Mouse (Mus musculus) small intestine, adult 2 months (tissue): ENCODE measurements at regions not wholly inside any gene's neighbourhood (a gene's known extent, or its start where the extent isn't known, plus 50 kb on each side); places are given as distances from the start of the nearest gene placed in this dataset.

Experiments used
- CTCF ChIP-seq: fragments of 200-500 bp; IDR thresholded peaks from 2 replicates; pipeline ENCODE4 v1.5.1; 2012; ENCODE audit warnings: low read depth, mild to moderate bottlenecking, control low read depth, inconsistent platforms, low read length, moderate library complexity, mixed read lengths; ENCODE audit not compliant: insufficient replicate concordance, insufficient read length; ENCODE audit errors: extremely low read depth
- POLR2A ChIP-seq: fragments of 200-500 bp; IDR thresholded peaks from 2 replicates; pipeline ENCODE4 v1.6.1; 2012; ENCODE audit warnings: low read depth, mild to moderate bottlenecking, control low read depth, inconsistent platforms, low read length, moderate library complexity

- TF ChIP-seq POLR2A (no peak), CTCF (no peak)
These were observed 111.1 kb downstream of the Ddx11 start for GRCm38 (mm10) chr17:66234432-66234831.
